Mouse (Mus musculus): Measurements from ENCODE around the gene Dpf3. TPM values are rescaled to one million over a fixed set of nuclear protein-coding genes. Genes with fewer than 3 reads are reported as not detected.

Gene Dpf3
- polyA plus RNA-seq, 1 experiment, result 42.6 TPM

DNA sequence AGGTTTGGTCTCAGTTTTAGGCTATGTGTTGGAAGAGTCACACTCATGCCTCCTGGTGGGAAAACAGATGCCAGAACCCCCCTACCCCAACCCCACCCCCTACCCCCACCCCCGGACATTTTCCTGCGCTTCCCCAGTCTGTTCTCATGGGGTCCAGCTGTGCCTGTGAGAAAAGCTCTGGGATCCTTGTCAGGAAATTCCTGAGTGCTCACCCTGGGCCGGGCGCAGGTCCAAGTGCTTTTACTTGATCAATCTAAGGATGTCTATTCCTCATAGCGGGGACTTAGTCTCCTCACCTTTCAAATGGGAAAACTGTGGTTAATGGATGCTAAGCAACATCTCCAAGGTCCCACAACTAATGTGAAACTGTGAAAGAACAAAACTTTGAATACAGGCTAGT lies 25.7 kb upstream of the Dpf3 start:
- no peak for DNase-seq
- WGBS, result 24% methylated on average over 5 of the region's 5 CpGs
- TF ChIP-seq CTCF (IDR thresholded peaks at IDR 0.05; ENCODE audit: borderline replicate concordance, insufficient read depth, low read depth, low read length) (no peak), POLR2A (IDR thresholded peaks at IDR 0.05; ENCODE audit: borderline replicate concordance, insufficient read depth, low read length) (no peak)
- H3K27me3 ChIP-seq (ENCODE audit: control insufficient read depth, insufficient read depth, low read length), result no peaks in the 10 kb centered on the region
- no peak overlapping the region for H3K4me3 ChIP-seq (replicated peaks; ENCODE audit: insufficient read depth, low read depth, low read length)
- H3K27ac ChIP-seq (ENCODE audit: insufficient read depth, low read length), result no peak overlapping the region
- H3K4me1 ChIP-seq (ENCODE audit: control insufficient read depth, insufficient read depth, low read length), result no peaks in the 10 kb centered on the region

DNA sequence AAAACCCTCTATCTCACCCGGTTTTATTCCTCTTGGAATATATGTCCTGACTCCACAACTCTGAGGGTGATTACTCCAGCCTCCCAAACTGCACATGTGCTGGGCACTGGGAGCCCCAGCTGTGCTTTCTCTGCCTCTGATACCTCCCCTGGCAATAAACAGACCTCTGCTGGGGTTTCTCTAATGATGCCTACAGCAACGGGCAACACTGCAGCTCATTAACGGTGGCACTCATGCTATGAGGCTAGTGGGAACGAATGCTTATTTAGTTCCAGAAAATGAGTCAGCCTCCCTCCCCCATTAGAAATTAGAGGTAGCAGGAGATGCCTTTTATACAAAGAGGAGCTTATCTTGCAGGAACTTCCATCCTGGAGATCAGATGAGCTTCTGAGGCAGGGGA lies 25.3 kb upstream of the Dpf3 start:
- DNase-seq, result no peak

DNA sequence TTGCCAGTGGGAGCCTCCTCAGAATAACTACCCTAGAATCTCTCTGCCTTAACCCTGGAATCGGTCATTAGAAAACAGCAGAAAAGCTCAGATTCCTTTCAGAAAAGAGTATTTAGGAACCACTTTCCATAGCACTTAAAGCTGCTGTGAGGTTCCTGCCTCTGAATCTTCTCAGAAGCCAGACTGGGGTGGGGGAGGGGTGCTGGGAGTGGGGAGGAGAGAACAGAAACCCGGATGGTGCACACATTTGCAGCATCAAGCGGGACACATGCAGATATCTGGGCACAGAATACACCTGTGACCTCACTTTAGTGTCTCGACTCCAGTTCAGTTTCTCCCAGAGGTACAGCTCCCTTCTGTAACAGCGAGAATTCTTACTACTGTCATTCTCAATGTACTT lies 23.1 kb upstream of the Dpf3 start:
- H3K4me1 ChIP-seq (ENCODE audit: control insufficient read depth, insufficient read depth, low read length), result no peaks in the 10 kb centered on the region
- WGBS, result 74% methylated on average over 5 of the region's 5 CpGs
- H3K4me3 ChIP-seq (replicated peaks; ENCODE audit: insufficient read depth, low read depth, low read length), result no peak overlapping the region
- no peaks in the 10 kb centered on the region for H3K27me3 ChIP-seq (ENCODE audit: control insufficient read depth, insufficient read depth, low read length)
- no peak for TF ChIP-seq CTCF (IDR thresholded peaks at IDR 0.05; ENCODE audit: borderline replicate concordance, insufficient read depth, low read depth, low read length)
- TF ChIP-seq POLR2A (IDR thresholded peaks at IDR 0.05; ENCODE audit: borderline replicate concordance, insufficient read depth, low read length), result no peak
- no peak overlapping the region for H3K27ac ChIP-seq (ENCODE audit: insufficient read depth, low read length)
- DNase-seq, result no peak

More for the DNA sequence above, 25.3 kb upstream of the Dpf3 start:
- WGBS, result 22% methylated on average over 4 of the region's 4 CpGs
- Histone ChIP-seq H3K4me3 (replicated peaks; ENCODE audit: insufficient read depth, low read depth, low read length) (no peak overlapping the region), H3K27ac (ENCODE audit: insufficient read depth, low read length) (no peak overlapping the region), H3K27me3 (ENCODE audit: control insufficient read depth, insufficient read depth, low read length) (no peaks in the 10 kb centered on the region), H3K4me1 (ENCODE audit: control insufficient read depth, insufficient read depth, low read length) (no peaks in the 10 kb centered on the region)
- no peak for TF ChIP-seq POLR2A (IDR thresholded peaks at IDR 0.05; ENCODE audit: borderline replicate concordance, insufficient read depth, low read length)
- TF ChIP-seq CTCF (IDR thresholded peaks at IDR 0.05; ENCODE audit: borderline replicate concordance, insufficient read depth, low read depth, low read length), result no peak

DNA sequence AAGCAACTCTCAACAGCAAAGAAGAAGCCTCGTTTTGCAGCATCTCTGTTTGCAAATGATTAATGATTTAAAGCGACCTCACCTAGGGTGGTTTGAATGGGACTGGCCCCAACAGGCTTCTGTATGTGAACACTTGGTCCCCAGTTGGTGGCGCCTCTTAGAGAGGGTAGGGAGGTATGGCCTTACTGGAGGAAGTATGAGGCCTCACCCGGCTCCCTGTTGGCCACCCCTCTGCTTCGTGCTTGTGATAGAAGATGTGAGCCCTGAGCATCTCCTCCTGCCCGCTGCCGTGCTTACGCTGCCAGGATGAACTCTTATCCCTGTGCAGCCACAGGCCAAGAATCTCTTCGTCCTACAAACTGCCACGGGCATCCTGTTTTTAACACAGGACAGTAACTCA lies 19.0 kb upstream of the Dpf3 start:
- Histone ChIP-seq H3K27ac (ENCODE audit: insufficient read depth, low read length) (no peak overlapping the region), H3K27me3 (ENCODE audit: control insufficient read depth, insufficient read depth, low read length) (no peaks in the 10 kb centered on the region), H3K4me3 (replicated peaks; ENCODE audit: insufficient read depth, low read depth, low read length) (no peak overlapping the region), H3K4me1 (ENCODE audit: control insufficient read depth, insufficient read depth, low read length) (peaks cover 4% of the 10 kb centered on the region; the same call in 1 of the 2 replicates)
- DNase-seq, result peak in 1 of 2 experiments; percentile 5
- TF ChIP-seq CTCF (IDR thresholded peaks at IDR 0.05; ENCODE audit: borderline replicate concordance, insufficient read depth, low read depth, low read length), result no peak
- no peak for TF ChIP-seq POLR2A (IDR thresholded peaks at IDR 0.05; ENCODE audit: borderline replicate concordance, insufficient read depth, low read length)
- WGBS, result 83% methylated on average over 10 of the region's 10 CpGs

DNA sequence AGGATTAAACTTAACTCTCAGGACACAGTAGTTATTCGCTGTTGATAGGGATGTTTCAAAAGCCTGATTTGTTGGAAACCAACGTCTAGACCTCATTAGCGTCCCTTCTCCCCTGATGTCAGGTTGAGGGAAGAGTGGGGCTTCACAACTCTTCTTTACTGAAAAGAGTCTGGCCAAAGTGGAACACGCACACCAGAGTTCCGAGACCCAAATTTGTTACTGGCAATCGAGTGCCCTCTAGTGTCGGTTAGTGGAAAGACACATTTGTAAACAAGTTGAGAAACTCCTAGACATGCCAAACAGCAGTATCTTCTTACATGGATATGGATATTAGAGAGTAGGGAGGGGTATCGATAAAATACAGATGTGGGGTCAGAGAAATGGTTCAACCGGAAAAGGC lies 14.7 kb upstream of the Dpf3 start:
- WGBS, result 4% methylated on average over 9 of the region's 9 CpGs
- no peaks in the 10 kb centered on the region for H3K27me3 ChIP-seq (ENCODE audit: control insufficient read depth, insufficient read depth, low read length)
- H3K4me1 ChIP-seq (ENCODE audit: control insufficient read depth, insufficient read depth, low read length), result peaks cover 4% of the 10 kb centered on the region
- TF ChIP-seq CTCF (IDR thresholded peaks at IDR 0.05; ENCODE audit: borderline replicate concordance, insufficient read depth, low read depth, low read length) (peak; percentile 83), POLR2A (IDR thresholded peaks at IDR 0.05; ENCODE audit: borderline replicate concordance, insufficient read depth, low read length) (no peak)
- H3K4me3 ChIP-seq (replicated peaks; ENCODE audit: insufficient read depth, low read depth, low read length), result no peak overlapping the region
- peak; percentile 62 to 74 for DNase-seq
- H3K27ac ChIP-seq (ENCODE audit: insufficient read depth, low read length), result no peak overlapping the region

DNA sequence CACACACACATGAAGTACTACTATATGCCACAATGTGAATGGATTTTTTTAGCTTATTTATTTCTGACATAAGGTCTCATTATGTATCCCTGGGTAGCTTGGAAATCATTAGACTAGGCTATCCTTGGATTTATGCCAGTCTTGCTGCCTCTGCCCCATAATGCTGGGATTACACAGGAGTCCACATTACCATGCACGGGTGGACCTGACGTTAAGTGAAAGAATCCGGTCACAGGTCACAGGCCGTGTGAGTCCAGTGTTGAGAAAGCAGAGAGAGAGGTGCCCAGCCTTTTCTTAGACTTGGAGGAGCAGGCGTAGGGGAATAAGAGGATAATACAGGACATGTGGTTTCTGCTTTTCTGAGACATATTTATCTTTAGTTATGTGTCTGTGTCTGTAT lies 11.7 kb upstream of the Dpf3 start:
- no peak for DNase-seq
- peaks cover 4% of the 10 kb centered on the region for H3K4me1 ChIP-seq (ENCODE audit: control insufficient read depth, insufficient read depth, low read length)
- no peak for TF ChIP-seq CTCF (IDR thresholded peaks at IDR 0.05; ENCODE audit: borderline replicate concordance, insufficient read depth, low read depth, low read length)
- TF ChIP-seq POLR2A (IDR thresholded peaks at IDR 0.05; ENCODE audit: borderline replicate concordance, insufficient read depth, low read length), result no peak
- H3K4me3 ChIP-seq (replicated peaks; ENCODE audit: insufficient read depth, low read depth, low read length), result no peak overlapping the region
- no peak overlapping the region for H3K27ac ChIP-seq (ENCODE audit: insufficient read depth, low read length)
- no peaks in the 10 kb centered on the region; the same call in 1 of the 2 replicates for H3K27me3 ChIP-seq (ENCODE audit: control insufficient read depth, insufficient read depth, low read length)
- WGBS, result 84% methylated on average over 5 of the region's 5 CpGs

DNA sequence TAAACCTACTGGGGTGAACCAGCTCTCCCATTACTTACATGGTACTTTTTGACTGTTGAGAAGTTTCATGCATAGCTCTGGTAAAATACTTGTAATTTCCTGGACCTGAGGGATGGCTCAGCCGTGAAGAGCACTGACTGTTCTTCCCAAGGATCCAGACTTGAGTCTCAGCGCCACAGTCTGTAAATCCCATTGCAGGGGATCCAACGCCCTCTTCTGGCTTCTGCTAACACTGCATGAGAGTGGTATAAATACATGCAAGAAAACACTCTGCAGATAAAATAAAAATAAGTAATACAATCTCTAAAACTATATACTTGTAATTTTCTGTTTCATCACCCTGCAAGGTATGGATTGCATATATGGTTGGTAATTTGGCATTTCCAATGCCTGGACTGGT lies 10.4 kb upstream of the Dpf3 start:
- DNase-seq, result no peak
- Histone ChIP-seq H3K4me1 (ENCODE audit: control insufficient read depth, insufficient read depth, low read length) (peaks cover 4% of the 10 kb centered on the region), H3K27me3 (ENCODE audit: control insufficient read depth, insufficient read depth, low read length) (no peaks in the 10 kb centered on the region; the same call in 1 of the 2 replicates), H3K4me3 (replicated peaks; ENCODE audit: insufficient read depth, low read depth, low read length) (no peak overlapping the region), H3K27ac (ENCODE audit: insufficient read depth, low read length) (no peak overlapping the region)
- TF ChIP-seq CTCF (IDR thresholded peaks at IDR 0.05; ENCODE audit: borderline replicate concordance, insufficient read depth, low read depth, low read length), result 0 out of 2 replicates have a peak, but pooled peaks have one; percentile 12
- TF ChIP-seq POLR2A (IDR thresholded peaks at IDR 0.05; ENCODE audit: borderline replicate concordance, insufficient read depth, low read length), result no peak
- WGBS, result 90% methylated on average over 3 of the region's 3 CpGs

GRCm38 (mm10) chr12:83496736-83497135 lies 9.2 kb upstream of the Dpf3 start:
- Histone ChIP-seq H3K27ac (ENCODE audit: insufficient read depth, low read length) (no peak overlapping the region), H3K4me1 (ENCODE audit: control insufficient read depth, insufficient read depth, low read length) (no peaks in the 10 kb centered on the region; the same call in none of the 2 replicates), H3K27me3 (ENCODE audit: control insufficient read depth, insufficient read depth, low read length) (no peaks in the 10 kb centered on the region; the same call in 1 of the 2 replicates), H3K4me3 (replicated peaks; ENCODE audit: insufficient read depth, low read depth, low read length) (no peak overlapping the region)
- DNase-seq, result no peak
- TF ChIP-seq POLR2A (IDR thresholded peaks at IDR 0.05; ENCODE audit: borderline replicate concordance, insufficient read depth, low read length) (no peak), CTCF (IDR thresholded peaks at IDR 0.05; ENCODE audit: borderline replicate concordance, insufficient read depth, low read depth, low read length) (no peak)
- 92% methylated on average over 6 of the region's 6 CpGs for whole genome bisulfite sequencing

Measured in cerebellum, adult 2 months (tissue).